ENCODE assay signal across 14 mouse cellular contexts in the genomic region with DNA sequence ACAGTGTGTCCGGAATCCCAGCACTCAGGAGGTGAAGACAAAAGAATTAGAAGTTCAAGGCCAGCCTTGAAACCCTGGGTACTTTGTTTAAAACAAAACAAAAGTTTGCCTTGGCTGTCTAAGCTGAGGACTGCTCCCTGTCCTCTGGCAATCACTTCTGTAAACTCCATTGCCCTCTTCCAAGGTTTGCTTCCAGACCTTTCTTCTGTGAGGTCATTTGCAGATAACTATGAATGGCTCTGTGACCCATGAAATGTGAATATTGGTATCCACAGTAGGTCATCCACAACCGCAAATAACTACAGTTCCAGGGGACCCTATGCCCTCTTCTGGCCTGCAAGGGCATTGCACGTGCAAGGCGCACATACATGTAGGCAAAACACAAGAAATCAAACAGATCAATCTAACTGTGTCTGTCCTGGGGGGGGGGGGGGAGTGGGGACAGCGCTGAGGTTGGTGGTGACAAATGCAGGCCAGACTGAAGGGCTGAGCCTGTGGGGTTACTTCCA. TPM values are rescaled to one million over a fixed set of nuclear protein-coding genes. Genes with fewer than 3 reads are reported as not detected.
DNase-seq lines count a peak whose midpoint lies in the region; ATAC-seq and TF ChIP-seq lines count a peak whose summit lies in the region.
"Had no signal": no experiment of that assay in that cellular context is flagged by ENCODE, and none has a peak within 500 bp of the region (broad histone marks: within the 10 kb centered on the region; RNA-seq: fewer than 3 reads in every experiment).

No protein-coding gene starts in this region.

- no peak for TF ChIP-seq POLR2A in lung, adult 2 months (IDR thresholded peaks at IDR 0.05; ENCODE audit: borderline replicate concordance, extremely low read depth, low read depth, low read length)
- no peak for TF ChIP-seq POLR2A in bone marrow macrophage, adult 2 months (IDR thresholded peaks at IDR 0.05; ENCODE audit: borderline replicate concordance, low read depth, low read length)

- DNase-seq in heart, postnatal 0 days (ENCODE audit: low spot score): no peak
- no peak for DNase-seq in heart, adult 18-20 months
- no peak for DNase-seq in lung, adult 2 months
- DNase-seq in lung, postnatal 36 days: no peak
- DNase-seq in adrenal gland, adult 18-20 months (ENCODE audit: low spot score in 2 of 2): no peak
- no peak for DNase-seq in gastrocnemius, postnatal 14 days
- DNase-seq: adrenal gland, postnatal 36 days; cerebellum, adult 11 months had no signal

- TF ChIP-seq EP300 in heart, postnatal 0 days (IDR thresholded peaks at IDR 0.05; ENCODE audit: low read depth): no peak

- no peak overlapping the region for H3K27ac ChIP-seq in heart, postnatal 0 days (ENCODE audit: low read depth)
- no peak overlapping the region for H3K27ac ChIP-seq in bone marrow macrophage, adult 2 months (ENCODE audit: insufficient read depth, low read depth, low read length)
- H3K27ac ChIP-seq: embryonic facial prominence, embryonic 12.5 days; forebrain, embryonic 10.5 days; limb, embryonic 13.5 days had no signal

- H3K4me2 ChIP-seq in heart, postnatal 0 days (ENCODE audit: low read depth, low read length): no peak overlapping the region
- H3K4me2 ChIP-seq: embryonic facial prominence, embryonic 12.5 days; limb, embryonic 13.5 days had no signal

- H3K4me3 ChIP-seq in heart, postnatal 0 days (ENCODE audit: low read depth, low read length): no peak overlapping the region
- no peak overlapping the region for H3K4me3 ChIP-seq in lung, adult 2 months (replicated peaks; ENCODE audit: extremely low read depth, low read depth, low read length)
- H3K4me3 ChIP-seq in E14TG2a.4 (replicated peaks; ENCODE audit: low read length): no peak overlapping the region
- no peak overlapping the region for H3K4me3 ChIP-seq in bone marrow macrophage, adult 2 months (ENCODE audit: insufficient read depth, low read length)
- H3K4me3 ChIP-seq: embryonic facial prominence, embryonic 12.5 days; forebrain, embryonic 10.5 days; limb, embryonic 13.5 days had no signal

- intact Hi-C loops in gastrocnemius, postnatal 14 days (cut with DNase I; ENCODE audit: low total_unique reads): no loop called here

- WGBS in heart, postnatal 0 days: 96% methylated on average over 4 of the region's 5 CpGs
- 85% methylated on average over 5 of the region's 5 CpGs for WGBS in lung, adult 2 months

- 0 out of 2 replicates have a peak, but pooled peaks cover 5% of the 10 kb centered on the region for H3K36me3 ChIP-seq in heart, postnatal 0 days (replicated peaks; ENCODE audit: control insufficient read depth, insufficient read depth, low read length)
- peaks cover 5% of the 10 kb centered on the region; the same call in 1 of the 2 replicates for H3K36me3 ChIP-seq in E14TG2a.4 (ENCODE audit: insufficient read depth, low read length)
- H3K36me3 ChIP-seq: embryonic facial prominence, embryonic 12.5 days; forebrain, embryonic 10.5 days; limb, embryonic 13.5 days had no signal

- ATAC-seq in heart, postnatal 0 days (ENCODE audit: insufficient read depth, low read depth): no peak

- TF ChIP-seq CTCF in heart, postnatal 0 days (IDR thresholded peaks at IDR 0.05; ENCODE audit: low read depth): peak; percentile 28
- TF ChIP-seq CTCF in lung, adult 2 months (IDR thresholded peaks at IDR 0.05; ENCODE audit: insufficient read depth, low read length): 0 out of 2 replicates have a peak, but pooled peaks have one; percentile 43
- TF ChIP-seq CTCF in E14TG2a.4 (conservative IDR thresholded peaks at IDR 0.05; ENCODE audit: low read length): peak; percentile 78
- 0 out of 2 replicates have a peak, but pooled peaks have one; percentile 5 for TF ChIP-seq CTCF in bone marrow macrophage, adult 2 months (IDR thresholded peaks at IDR 0.05; ENCODE audit: low read depth, low read length)

- no peaks in the 10 kb centered on the region for H3K9me3 ChIP-seq in heart, postnatal 0 days (replicated peaks; ENCODE audit: control insufficient read depth, low read length)
- H3K9me3 ChIP-seq in E14TG2a.4 (ENCODE audit: low read length): no peaks in the 10 kb centered on the region
- H3K9me3 ChIP-seq: embryonic facial prominence, embryonic 12.5 days; forebrain, embryonic 10.5 days; limb, embryonic 13.5 days had no signal

- no peak overlapping the region for H3K9ac ChIP-seq in heart, postnatal 0 days (replicated peaks; ENCODE audit: low read depth, low read length)
- H3K9ac ChIP-seq: embryonic facial prominence, embryonic 12.5 days; limb, embryonic 13.5 days had no signal

- H3K27me3 ChIP-seq in heart, postnatal 0 days (ENCODE audit: control insufficient read depth, insufficient read depth, low read length): no peaks in the 10 kb centered on the region
- H3K27me3 ChIP-seq in E14TG2a.4 (ENCODE audit: insufficient read depth, low read length): peaks cover 17% of the 10 kb centered on the region

- H3K4me1 ChIP-seq in heart, postnatal 0 days (ENCODE audit: control insufficient read depth, insufficient read depth): peaks cover 63% of the 10 kb centered on the region
- peaks cover 39% of the 10 kb centered on the region for H3K4me1 ChIP-seq in lung, adult 2 months (ENCODE audit: control insufficient read depth, insufficient read depth, low read length)
- H3K4me1 ChIP-seq in E14TG2a.4 (replicated peaks; ENCODE audit: low read depth, low read length): peaks cover 83% of the 10 kb centered on the region
- H3K4me1 ChIP-seq in bone marrow macrophage, adult 2 months (ENCODE audit: control insufficient read depth, insufficient read depth, low read length): peaks cover 24% of the 10 kb centered on the region

RNA-seq across cellular contexts. Expression of a gene that starts 5.4 kb away (rescaled TPM):
- 25.8 and 49.6 TPM in 2 replicates for total RNA-seq in heart, postnatal 0 days (2014; rRNA removed; ENCODE audit: low replicate concordance)
- polyA plus RNA-seq in heart, postnatal 0 days (2015; fragmentation: Nextera tagmentation; extraction: Ambion mirVana): 33.8 and 37.7 TPM in 2 replicates
- total RNA-seq in heart, adult 18-20 months (2021): 1 to 10 TPM; 5.7 to 6.5 TPM
- polyA plus RNA-seq in lung, adult 2 months (2012; rRNA removed): 21.8 and 25.1 TPM in 2 replicates
- 1.2 TPM in 1 of 2 replicates, not detected in the other for polyA plus RNA-seq in bone marrow macrophage, adult 2 months (2012; ENCODE audit: insufficient read depth, insufficient read length, missing spikeins)
- 1 to 10 TPM; 3.9 to 4.8 TPM for total RNA-seq in adrenal gland, adult 18-20 months (2021)
- total RNA-seq in gastrocnemius, postnatal 14 days (2021): 1 to 10 TPM; 2.8 to 3.2 TPM
- total RNA-seq: hematopoietic stem cell, adult 5-6 weeks had no signal

RNA-seq across cellular contexts. Expression of a gene that starts 21.3 kb away (rescaled TPM):
- 5.8 and 10.7 TPM in 2 replicates for total RNA-seq in heart, postnatal 0 days (2014; rRNA removed; ENCODE audit: low replicate concordance)
- polyA plus RNA-seq in heart, postnatal 0 days (2015; fragmentation: Nextera tagmentation; extraction: Ambion mirVana): 23.2 and 25.7 TPM in 2 replicates
- total RNA-seq in heart, adult 18-20 months (2021): 10 to 100 TPM; 60.1 TPM
- 9.0 and 12.6 TPM in 2 replicates for polyA plus RNA-seq in lung, adult 2 months (2012; rRNA removed)
- polyA plus RNA-seq in bone marrow macrophage, adult 2 months (2012; ENCODE audit: insufficient read depth, insufficient read length, missing spikeins): 7.2 and 9.1 TPM in 2 replicates
- 1 to 10 TPM; 6.9 to 8.8 TPM for total RNA-seq in adrenal gland, adult 18-20 months (2021)
- total RNA-seq in gastrocnemius, postnatal 14 days (2021): 1 to 10 TPM; 3.6 to 5.1 TPM

RNA-seq across cellular contexts. Expression of a gene that starts 31.4 kb away (rescaled TPM):
- 264 and 335 TPM in 2 replicates for total RNA-seq in heart, postnatal 0 days (2014; rRNA removed; ENCODE audit: low replicate concordance)
- 205 and 210 TPM in 2 replicates for polyA plus RNA-seq in heart, postnatal 0 days (2015; fragmentation: Nextera tagmentation; extraction: Ambion mirVana)
- 10 to 100 TPM; 66.2 to 75.9 TPM for total RNA-seq in heart, adult 18-20 months (2021)
- 396 and 550 TPM in 2 replicates for polyA plus RNA-seq in lung, adult 2 months (2012; rRNA removed)
- 203 and 204 TPM in 2 replicates for polyA plus RNA-seq in bone marrow macrophage, adult 2 months (2012; ENCODE audit: insufficient read depth, insufficient read length, missing spikeins)
- 100 to 1,000 TPM; 395 to 578 TPM for total RNA-seq in adrenal gland, adult 18-20 months (2021)
- 10 to 100 TPM; 24.9 to 33.5 TPM for total RNA-seq in gastrocnemius, postnatal 14 days (2021)

RNA-seq across cellular contexts. Expression of a gene that starts 31.6 kb away (rescaled TPM):
- 66.6 and 87.2 TPM in 2 replicates for total RNA-seq in heart, postnatal 0 days (2014; rRNA removed; ENCODE audit: low replicate concordance)
- 33.5 and 36.9 TPM in 2 replicates for polyA plus RNA-seq in heart, postnatal 0 days (2015; fragmentation: Nextera tagmentation; extraction: Ambion mirVana)
- total RNA-seq in heart, adult 18-20 months (2021): 10 to 100 TPM; 45.0 to 47.3 TPM
- polyA plus RNA-seq in lung, adult 2 months (2012; rRNA removed): 17.4 and 17.9 TPM in 2 replicates
- 7.3 and 8.6 TPM in 2 replicates for polyA plus RNA-seq in bone marrow macrophage, adult 2 months (2012; ENCODE audit: insufficient read depth, insufficient read length, missing spikeins)
- total RNA-seq in adrenal gland, adult 18-20 months (2021): 10 to 100 TPM; 31.1 to 41.3 TPM
- 10 to 100 TPM; 20.4 to 21.9 TPM for total RNA-seq in gastrocnemius, postnatal 14 days (2021)

Comparison
In these comparisons a context has a peak if more than half of its experiments do, and no peak if none do; other contexts are left out.
1. CTCF ChIP-seq: peak in every context shown above with its lines; median percentile 78 in E14TG2a.4; 43 in lung, adult 2 months; 28 in heart, postnatal 0 days; 5 in bone marrow macrophage, adult 2 months.